Mouse (Mus musculus) kidney, adult 11 months (tissue): ENCODE measurements around the gene Cryzl2.
A peak's percentile ranks its signal among the peaks of the same experiment; 100 is the strongest.

Source experiments
- DNase-seq: peaks from one replicate; pipeline ENCODE4 v3.0.0; 2022

Gene Cryzl2

GRCm38 (mm10) chr1:157480090-157480489 lies 21.7 kb downstream of the Cryzl2 start:
- no peak for DNase-seq

- no peak for DNase-seq
These were observed 22.5 kb downstream of the Cryzl2 start for GRCm38 (mm10) chr1:157480901-157481300.

DNA sequence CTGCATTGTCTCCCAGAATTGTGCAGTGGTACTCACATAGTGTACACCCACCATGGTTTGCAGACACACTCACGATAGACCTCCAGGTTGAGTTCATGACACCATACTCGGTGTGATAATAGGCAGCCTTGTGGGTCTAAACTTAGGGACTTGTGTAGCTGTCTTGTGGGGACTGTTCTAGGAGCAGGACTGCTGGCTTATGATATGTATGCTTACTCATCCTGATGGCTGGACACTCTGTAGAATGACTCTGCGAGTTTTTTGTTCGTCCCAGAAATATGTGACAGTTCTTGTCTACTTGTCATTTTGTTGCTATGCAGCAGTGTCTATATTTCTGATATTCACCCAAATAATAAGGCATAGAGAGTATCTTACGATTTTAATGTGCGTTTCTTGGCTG lies 23.3 kb downstream of the Cryzl2 start:
- DNase-seq, result no peak

- DNase-seq, result no peak
These were observed 25.8 kb downstream of the Cryzl2 start for GRCm38 (mm10) chr1:157484161-157484560.

GRCm38 (mm10) chr1:157500657-157501056 lies 42.3 kb downstream of the Cryzl2 start:
- no peak for DNase-seq

GRCm38 (mm10) chr1:157501352-157501945 lies 43.1 kb downstream of the Cryzl2 start:
- no peak for DNase-seq

DNA sequence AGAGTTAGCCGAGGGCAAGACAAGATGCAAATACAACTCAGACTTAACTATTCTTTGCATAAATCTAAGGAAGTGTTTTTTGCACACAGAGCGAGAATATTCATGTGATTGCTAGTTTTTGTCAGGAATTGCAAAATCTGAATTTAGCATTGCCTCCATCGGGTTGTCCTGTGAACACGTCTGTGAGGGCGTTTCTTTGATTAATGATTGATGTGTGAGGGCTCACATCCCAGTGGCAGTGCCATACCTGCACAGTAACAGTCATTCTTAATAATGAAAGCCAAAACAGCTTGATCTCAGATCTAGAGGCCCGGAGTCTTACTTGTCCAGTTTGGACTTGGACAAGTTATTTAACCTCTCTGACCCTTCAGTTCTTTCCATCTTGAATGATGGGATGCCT lies 44.7 kb downstream of the Cryzl2 start:
- no peak for DNase-seq

- DNase-seq, result peak; percentile 8
These were observed 48.1 kb downstream of the Cryzl2 start, which contains the start of gene Sec16b for GRCm38 (mm10) chr1:157506522-157506921. Gene Sec16b (plus strand): TSS chr1:157506728.

- DNase-seq, result peak; percentile 22
These were observed 48.7 kb downstream of the Cryzl2 start for GRCm38 (mm10) chr1:157506995-157507595.

- DNase-seq, result no peak
These were observed 49.4 kb downstream of the Cryzl2 start for GRCm38 (mm10) chr1:157507814-157508213.

DNA sequence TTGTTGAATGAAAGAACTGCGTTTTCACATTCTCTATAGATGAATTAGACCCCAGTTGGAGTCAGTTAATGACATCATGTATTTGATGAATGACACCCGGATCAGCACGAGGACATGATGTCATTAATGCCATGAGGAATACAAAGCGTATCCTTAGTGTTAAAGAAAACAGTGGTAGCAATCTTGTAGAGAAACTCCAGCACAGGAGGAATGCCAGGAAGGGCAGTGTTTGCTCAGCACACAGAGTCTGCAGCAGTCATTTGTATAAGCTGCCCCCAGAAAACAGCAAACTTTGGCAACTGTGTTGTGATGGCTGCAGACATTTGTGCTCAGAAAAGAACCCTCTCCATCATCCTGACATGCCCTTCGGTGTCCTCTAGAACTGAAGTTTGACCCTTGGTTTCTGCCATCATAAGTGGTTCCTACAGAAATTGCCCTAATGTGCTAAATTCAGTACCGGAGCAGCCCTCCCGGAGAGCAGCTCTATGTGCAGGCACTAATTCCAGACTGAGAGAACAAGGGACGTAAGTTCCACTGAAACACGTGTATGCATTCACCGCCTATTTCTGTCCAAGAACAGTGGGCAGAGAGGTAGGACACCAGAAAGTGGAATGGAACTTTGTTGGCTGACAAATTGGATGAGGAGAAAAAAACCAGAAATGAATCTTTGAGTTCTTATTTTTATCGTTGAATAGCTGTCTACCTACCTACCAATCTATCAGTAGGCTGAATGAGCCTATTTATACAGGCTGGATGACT lies 54.5 kb downstream of the Cryzl2 start:
- DNase-seq, result no peak

DNA sequence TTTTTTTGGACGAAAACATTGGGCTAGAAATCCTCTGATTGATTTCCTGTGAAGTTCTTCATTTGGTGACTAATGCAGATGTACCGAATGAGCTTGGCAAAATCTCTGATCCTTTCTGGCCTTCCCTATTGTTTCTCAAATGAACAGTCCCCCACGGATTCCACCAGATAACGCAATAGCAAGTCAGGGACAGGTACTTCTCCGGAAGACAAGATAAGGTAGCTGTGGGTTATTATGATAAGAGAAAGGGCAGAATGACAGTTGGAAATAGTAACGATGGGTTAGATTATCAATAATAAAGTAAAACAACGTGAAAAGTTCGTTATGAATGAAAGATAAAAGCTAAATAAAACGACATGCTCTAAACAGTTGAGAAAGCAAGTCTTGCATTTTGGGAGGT lies 55.2 kb downstream of the Cryzl2 start:
- DNase-seq, result no peak

DNA sequence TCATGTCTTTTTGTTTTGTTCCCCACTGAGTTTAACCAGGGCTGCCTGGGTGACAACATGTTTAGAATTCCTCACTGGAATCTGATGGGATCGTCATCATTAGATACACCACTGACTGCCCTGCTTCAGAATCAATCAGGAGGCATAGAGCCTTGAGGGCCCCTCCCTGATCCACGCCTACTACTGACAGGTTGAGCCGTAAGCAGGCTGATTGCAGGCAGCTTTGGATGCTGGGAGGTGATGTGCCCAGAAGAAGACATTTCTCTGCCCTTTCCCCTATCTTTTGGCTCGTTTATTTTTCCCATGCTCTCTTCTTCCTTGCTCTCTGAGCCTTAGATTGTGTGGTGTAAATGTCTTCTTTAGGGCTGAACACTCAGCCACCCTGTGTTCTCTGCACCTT lies 55.9 kb downstream of the Cryzl2 start:
- no peak for DNase-seq

GRCm38 (mm10) chr1:157516838-157517808 lies 58.7 kb downstream of the Cryzl2 start:
- DNase-seq, result no peak

DNA sequence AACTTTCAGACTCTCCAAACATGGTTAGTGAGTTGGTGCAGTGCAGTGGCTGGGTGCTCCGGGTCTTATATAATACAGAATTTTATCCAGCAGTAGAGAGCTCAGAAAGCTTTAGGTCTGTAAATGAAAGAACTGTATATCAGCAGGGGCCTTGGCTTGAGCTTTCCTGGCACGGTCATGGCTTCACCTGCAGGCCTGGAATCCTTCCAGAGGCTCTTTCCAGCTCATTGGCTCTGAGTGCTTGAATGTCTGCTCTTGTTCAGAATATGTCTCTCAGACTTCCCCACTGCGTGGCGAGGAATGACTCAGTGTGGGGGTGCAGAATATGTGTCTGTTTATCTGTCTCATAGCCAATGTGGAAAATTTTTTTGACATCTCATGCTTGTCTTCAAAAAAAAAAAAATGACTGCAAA lies 59.7 kb downstream of the Cryzl2 start:
- DNase-seq, result peak; percentile 72

DNA sequence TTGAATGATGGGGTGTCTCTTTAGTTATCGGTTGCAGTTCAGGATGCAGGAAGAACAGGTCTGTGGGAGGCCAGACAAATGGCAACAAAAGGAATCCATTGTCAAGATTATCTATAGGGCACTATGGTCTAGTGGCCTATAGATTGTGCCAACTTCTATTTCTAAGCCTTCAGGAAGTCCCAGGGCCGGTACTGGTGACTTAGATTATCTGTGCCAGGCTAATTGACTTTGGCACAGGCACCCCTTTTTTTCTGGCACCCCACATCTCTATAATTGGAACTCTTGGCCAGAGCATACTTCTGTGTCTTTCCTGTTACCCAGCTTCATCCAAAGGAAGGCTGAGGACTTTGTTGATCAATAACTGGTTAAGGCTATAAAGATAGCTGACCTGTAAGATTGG lies 61.0 kb downstream of the Cryzl2 start:
- DNase-seq, result no peak

GRCm38 (mm10) chr1:157522322-157522721 lies 63.9 kb downstream of the Cryzl2 start:
- DNase-seq, result no peak

- no peak for DNase-seq
These were observed 66.4 kb downstream of the Cryzl2 start for GRCm38 (mm10) chr1:157524775-157525174.

GRCm38 (mm10) chr1:157525692-157526354 lies 67.4 kb downstream of the Cryzl2 start:
- peak; percentile 57 for DNase-seq

- DNase-seq, result no peak
These were observed 68.2 kb downstream of the Cryzl2 start for GRCm38 (mm10) chr1:157526625-157527024.

DNA sequence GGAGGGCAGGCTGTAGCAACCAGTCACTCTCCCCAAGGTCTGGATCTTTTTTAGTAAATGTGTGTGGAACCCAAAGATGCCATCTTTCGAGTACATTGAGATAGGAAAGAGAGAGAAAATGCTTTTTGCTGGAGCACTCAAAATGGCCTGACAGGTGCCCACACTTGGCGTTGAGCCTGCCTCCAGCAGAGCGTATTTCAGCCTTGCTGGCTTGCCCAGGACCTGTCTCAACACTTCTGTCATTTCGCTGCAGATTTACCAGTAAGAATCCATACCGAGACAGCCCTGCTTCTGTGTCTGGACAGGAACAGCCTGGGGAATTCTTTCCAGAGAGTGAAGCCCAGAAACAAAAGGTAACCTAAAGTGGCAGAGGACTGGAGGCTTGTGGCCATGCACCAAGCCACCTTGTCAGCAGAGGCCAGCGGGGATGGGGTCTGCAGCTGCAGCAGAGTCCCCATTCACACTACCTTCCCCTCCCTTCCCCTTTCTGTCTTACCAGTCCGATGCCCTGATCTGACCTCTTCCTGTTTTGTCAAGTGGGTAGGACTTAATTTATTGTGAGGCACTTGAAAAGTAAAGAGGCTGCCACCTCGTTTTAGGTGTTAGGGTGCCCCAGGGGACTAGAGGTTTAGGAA lies 74.6 kb downstream of the Cryzl2 start:
- no peak for DNase-seq

DNA sequence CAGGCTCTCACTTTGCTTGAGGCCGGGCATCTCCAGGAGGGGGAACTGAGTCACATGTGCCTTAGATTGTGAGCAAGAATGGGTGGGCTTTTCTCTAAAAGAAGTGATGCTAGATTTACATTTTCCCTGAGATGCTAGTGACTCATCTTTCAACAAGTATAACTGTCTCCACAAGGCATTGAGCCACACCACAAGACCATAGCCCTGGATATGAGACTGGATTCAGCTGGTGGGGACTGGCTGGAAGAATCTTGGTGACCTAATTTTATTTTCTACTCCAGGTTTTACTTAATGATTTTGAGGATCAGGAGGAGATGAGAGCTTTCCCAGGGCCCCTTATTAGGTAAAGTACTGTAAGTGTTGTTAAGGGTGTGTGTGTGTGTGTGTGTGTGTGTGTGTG lies 77.2 kb downstream of the Cryzl2 start:
- no peak for DNase-seq
